Mouse (Mus musculus): ENCODE data around the gene Krtap16-1. TPM values are rescaled to one million over a fixed set of nuclear protein-coding genes. Genes with fewer than 3 reads are reported as not detected.

The Krtap16-1 gene
- polyA plus RNA-seq, 1 experiment from 2014 or later = not detected

- Histone ChIP-seq H3K9me3 (ENCODE audit: control insufficient read depth, low read length) (no peaks in the 10 kb centered on the region), H3K9ac (ENCODE audit: low read length) (no peak overlapping the region), H3K27ac (replicated peaks in 1 of 2; ENCODE audit: control insufficient read depth in 1 of 2, insufficient read depth in 1 of 2, low read depth in 2 of 2, low read length in 2 of 2) (no peak overlapping the region), H3K4me3 (ENCODE audit: control insufficient read depth in 1 of 2, insufficient read depth in 1 of 2, low read depth in 1 of 2, low read length in 2 of 2) (no peak overlapping the region), H3K4me1 (ENCODE audit: control insufficient read depth in 2 of 2, insufficient read depth in 2 of 2, low read length in 2 of 2) (no peaks in the 10 kb centered on the region), H3K27me3 (ENCODE audit: control insufficient read depth, insufficient read depth, low read length) (no peaks in the 10 kb centered on the region), H3K4me2 (ENCODE audit: low read length) (no peak overlapping the region), H3K36me3 (ENCODE audit: control insufficient read depth, insufficient read depth, low read length) (no peaks in the 10 kb centered on the region)
- no peak for ATAC-seq (ENCODE audit: insufficient number of reproducible peaks, insufficient read depth, low FRiP score, low read depth)
- 53% methylated on average over 6 of the region's 6 CpGs for WGBS
Observed at GRCm38 (mm10) chr11:99964213-99964612, 22.2 kb downstream of the Krtap16-1 start.

DNA sequence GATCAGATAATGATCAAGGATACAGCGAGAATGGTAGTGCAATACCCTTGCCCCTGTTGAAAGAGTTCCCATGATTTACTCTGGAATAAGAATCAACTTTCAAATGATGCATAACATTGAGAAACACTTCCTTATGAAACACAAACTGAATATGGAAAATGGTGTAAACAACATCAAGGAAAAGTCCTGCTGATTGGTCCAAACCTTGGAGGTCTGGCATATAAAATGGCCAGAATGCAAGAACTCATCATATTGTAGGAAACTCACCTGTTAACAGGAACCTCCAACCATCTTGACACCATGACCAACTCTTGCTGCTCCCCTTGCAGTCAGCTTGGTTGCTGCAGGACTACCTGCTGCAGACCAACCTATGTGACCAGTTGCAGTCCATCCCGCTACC lies 38.2 kb downstream of the Krtap16-1 start, which contains the start of gene Krtap9-5:
TSS of gene Krtap9-5 (plus strand) at position 301 of the 400 bp plus-strand sequence.
- 0 out of 2 replicates have a peak, but pooled peaks cover under 1% of the 10 kb centered on the region for H3K9me3 ChIP-seq (ENCODE audit: control insufficient read depth, low read length)
- no peaks in the 10 kb centered on the region for H3K4me1 ChIP-seq (ENCODE audit: control insufficient read depth in 2 of 2, insufficient read depth in 2 of 2, low read length in 2 of 2)
- no peak within 1 kb of the TSS for H3K27ac ChIP-seq (replicated peaks in 1 of 2; ENCODE audit: control insufficient read depth in 1 of 2, insufficient read depth in 1 of 2, low read depth in 2 of 2, low read length in 2 of 2)
- no peak within 1 kb of the TSS for H3K4me3 ChIP-seq (ENCODE audit: control insufficient read depth in 1 of 2, insufficient read depth in 1 of 2, low read depth in 1 of 2, low read length in 2 of 2)
- ATAC-seq (ENCODE audit: insufficient number of reproducible peaks, insufficient read depth, low FRiP score, low read depth) = no peak
- H3K4me2 ChIP-seq (ENCODE audit: low read length) = no peak within 1 kb of the TSS
- no peaks in the 10 kb centered on the region for H3K36me3 ChIP-seq (ENCODE audit: control insufficient read depth, insufficient read depth, low read length)
- H3K9ac ChIP-seq (ENCODE audit: low read length) = no peak within 1 kb of the TSS
- H3K27me3 ChIP-seq (ENCODE audit: control insufficient read depth, insufficient read depth, low read length) = no peaks in the 10 kb centered on the region
- WGBS = 79% methylated on average over 2 of the region's 2 CpGs

DNA sequence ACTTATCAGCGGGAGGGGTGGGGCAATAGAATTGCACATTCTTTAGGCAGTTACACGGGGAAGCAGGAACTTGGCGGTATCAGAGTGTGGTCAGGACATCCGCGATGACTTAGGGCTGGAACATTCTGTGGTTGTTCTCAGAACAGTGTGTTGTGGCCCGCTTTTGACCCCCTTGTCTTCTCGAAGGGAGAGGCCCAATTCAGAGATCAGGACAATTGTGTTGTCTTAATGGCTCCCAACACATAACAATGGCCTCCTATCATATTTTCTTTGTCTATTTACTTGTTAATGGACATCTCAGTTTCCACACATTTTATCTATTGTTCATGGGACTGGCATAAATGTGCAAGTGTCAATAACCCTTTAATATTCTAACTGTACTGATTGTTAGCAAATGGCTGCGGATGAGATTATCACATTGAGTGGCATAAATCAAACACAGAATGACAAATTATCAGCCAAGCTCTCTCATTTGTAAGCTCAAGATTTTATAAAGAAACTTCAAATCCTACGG lies 48.6 kb downstream of the Krtap16-1 start:
- Histone ChIP-seq H3K9ac (ENCODE audit: low read length) (no peak overlapping the region), H3K4me1 (ENCODE audit: control insufficient read depth in 2 of 2, insufficient read depth in 2 of 2, low read length in 2 of 2) (no peaks in the 10 kb centered on the region), H3K4me2 (ENCODE audit: low read length) (no peak overlapping the region), H3K36me3 (ENCODE audit: control insufficient read depth, insufficient read depth, low read length) (no peaks in the 10 kb centered on the region), H3K4me3 (ENCODE audit: control insufficient read depth in 1 of 2, insufficient read depth in 1 of 2, low read depth in 1 of 2, low read length in 2 of 2) (no peak overlapping the region), H3K27ac (replicated peaks in 1 of 2; ENCODE audit: control insufficient read depth in 1 of 2, insufficient read depth in 1 of 2, low read depth in 2 of 2, low read length in 2 of 2) (no peak overlapping the region), H3K27me3 (ENCODE audit: control insufficient read depth, insufficient read depth, low read length) (no peaks in the 10 kb centered on the region), H3K9me3 (ENCODE audit: control insufficient read depth, low read length) (no peaks in the 10 kb centered on the region)
- 72% methylated on average over 9 of the region's 9 CpGs for WGBS
- ATAC-seq (ENCODE audit: insufficient number of reproducible peaks, insufficient read depth, low FRiP score, low read depth) = no peak

DNA sequence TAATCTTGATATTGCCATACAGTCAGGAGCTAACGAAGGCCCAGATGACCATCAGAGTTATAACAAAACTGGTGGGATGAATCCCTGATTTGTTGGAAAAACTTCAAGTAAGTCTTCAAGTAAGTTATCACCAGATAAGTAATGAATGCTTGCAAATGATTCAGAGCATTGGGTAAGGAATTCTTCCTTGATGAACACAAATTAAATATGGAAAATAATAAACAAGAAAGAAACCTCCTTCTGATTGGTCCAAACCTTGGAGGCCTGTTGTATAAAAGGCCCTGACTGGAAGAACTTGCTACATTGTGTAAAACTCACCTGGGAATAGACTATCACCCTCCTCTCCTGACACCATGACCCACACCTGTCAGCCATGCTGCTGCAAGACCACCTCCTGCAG lies 50.4 kb downstream of the Krtap16-1 start, which contains the start of gene Krtap31-2:
TSS of gene Krtap31-2 (plus strand) at position 301 of the 400 bp plus-strand sequence.
- WGBS = 87% methylated on average over 1 of the region's 1 CpGs

More for the DNA sequence above, 50.4 kb downstream of the Krtap16-1 start, which contains the start of gene Krtap31-2:
- Histone ChIP-seq H3K4me2 (ENCODE audit: low read length) (no peak within 1 kb of the TSS), H3K9me3 (ENCODE audit: control insufficient read depth, low read length) (no peaks in the 10 kb centered on the region), H3K4me3 (ENCODE audit: control insufficient read depth in 1 of 2, insufficient read depth in 1 of 2, low read depth in 1 of 2, low read length in 2 of 2) (no peak within 1 kb of the TSS), H3K27me3 (ENCODE audit: control insufficient read depth, insufficient read depth, low read length) (no peaks in the 10 kb centered on the region), H3K36me3 (ENCODE audit: control insufficient read depth, insufficient read depth, low read length) (no peaks in the 10 kb centered on the region), H3K9ac (ENCODE audit: low read length) (no peak within 1 kb of the TSS), H3K4me1 (ENCODE audit: control insufficient read depth in 2 of 2, insufficient read depth in 2 of 2, low read length in 2 of 2) (no peaks in the 10 kb centered on the region), H3K27ac (replicated peaks in 1 of 2; ENCODE audit: control insufficient read depth in 1 of 2, insufficient read depth in 1 of 2, low read depth in 2 of 2, low read length in 2 of 2) (no peak within 1 kb of the TSS)
- ATAC-seq (ENCODE audit: insufficient number of reproducible peaks, insufficient read depth, low FRiP score, low read depth) = no peak

Other genes with a start within 250 kb of the Krtap16-1 start
- gene Gm11595, start 213.7 kb downstream of the Krtap16-1 start, polyA plus RNA-seq (2014; fragmentation: Nextera tagmentation; extraction: Ambion mirVana) = not detected in 2 replicates
- gene Krtap4-8, start 205.9 kb downstream of the Krtap16-1 start, polyA plus RNA-seq (2014; fragmentation: Nextera tagmentation; extraction: Ambion mirVana) = not detected in 2 replicates
- gene Krtap4-9, start 201.4 kb downstream of the Krtap16-1 start, polyA plus RNA-seq (2014; fragmentation: Nextera tagmentation; extraction: Ambion mirVana) = not detected in 2 replicates
- gene Gm11596, start 193.1 kb downstream of the Krtap16-1 start, polyA plus RNA-seq (2014; fragmentation: Nextera tagmentation; extraction: Ambion mirVana) = not detected in 2 replicates
- not detected in 2 replicates for gene Gm11569, start 187.7 kb downstream of the Krtap16-1 start, polyA plus RNA-seq (2014; fragmentation: Nextera tagmentation; extraction: Ambion mirVana)
- not detected in 2 replicates for gene Gm11554, start 182.2 kb downstream of the Krtap16-1 start, polyA plus RNA-seq (2014; fragmentation: Nextera tagmentation; extraction: Ambion mirVana)
- gene Krtap4-13, start 176.7 kb downstream of the Krtap16-1 start, polyA plus RNA-seq (2014; fragmentation: Nextera tagmentation; extraction: Ambion mirVana) = not detected in 2 replicates
- not detected in 2 replicates for gene Gm11564, start 170.9 kb downstream of the Krtap16-1 start, polyA plus RNA-seq (2014; fragmentation: Nextera tagmentation; extraction: Ambion mirVana)
- not detected in 2 replicates for gene 2300003K06Rik, start 148.5 kb downstream of the Krtap16-1 start, polyA plus RNA-seq (2014; fragmentation: Nextera tagmentation; extraction: Ambion mirVana)
- gene Krtap4-16, start 135.0 kb downstream of the Krtap16-1 start, polyA plus RNA-seq (2014; fragmentation: Nextera tagmentation; extraction: Ambion mirVana) = not detected in 2 replicates
- gene Gm11568, start 128.7 kb downstream of the Krtap16-1 start, polyA plus RNA-seq (2014; fragmentation: Nextera tagmentation; extraction: Ambion mirVana) = not detected in 2 replicates
- not detected in 2 replicates for gene Gm11559, start 122.1 kb downstream of the Krtap16-1 start, polyA plus RNA-seq (2014; fragmentation: Nextera tagmentation; extraction: Ambion mirVana)
- not detected in 2 replicates for gene Krtap9-1, start 113.2 kb downstream of the Krtap16-1 start, polyA plus RNA-seq (2014; fragmentation: Nextera tagmentation; extraction: Ambion mirVana)
- gene Gm11567, start 107.4 kb downstream of the Krtap16-1 start, polyA plus RNA-seq (2014; fragmentation: Nextera tagmentation; extraction: Ambion mirVana) = not detected in 2 replicates
- not detected in 2 replicates for gene Krtap31-1, start 78.7 kb downstream of the Krtap16-1 start, polyA plus RNA-seq (2014; fragmentation: Nextera tagmentation; extraction: Ambion mirVana)
- not detected in 2 replicates for gene Gm11565, start 71.8 kb downstream of the Krtap16-1 start, polyA plus RNA-seq (2014; fragmentation: Nextera tagmentation; extraction: Ambion mirVana)
- not detected in 2 replicates for gene Krtap31-2, start 50.3 kb downstream of the Krtap16-1 start, polyA plus RNA-seq (2014; fragmentation: Nextera tagmentation; extraction: Ambion mirVana)
- gene Krtap9-5, start 38.1 kb downstream of the Krtap16-1 start, polyA plus RNA-seq (2014; fragmentation: Nextera tagmentation; extraction: Ambion mirVana) = not detected in 2 replicates
- gene Krtap29-1, start 7.5 kb downstream of the Krtap16-1 start, polyA plus RNA-seq (2014; fragmentation: Nextera tagmentation; extraction: Ambion mirVana) = not detected in 2 replicates
- gene Krtap17-1, start 7.4 kb upstream of the Krtap16-1 start, polyA plus RNA-seq (2014; fragmentation: Nextera tagmentation; extraction: Ambion mirVana) = not detected in 2 replicates
- gene Krt33a, start 29.6 kb upstream of the Krtap16-1 start, polyA plus RNA-seq (2014; fragmentation: Nextera tagmentation; extraction: Ambion mirVana) = not detected in 2 replicates
- not detected in 2 replicates for gene Krt33b, start 43.3 kb upstream of the Krtap16-1 start, polyA plus RNA-seq (2014; fragmentation: Nextera tagmentation; extraction: Ambion mirVana)
- not detected in 2 replicates for gene Krt34, start 55.0 kb upstream of the Krtap16-1 start, polyA plus RNA-seq (2014; fragmentation: Nextera tagmentation; extraction: Ambion mirVana)
- not detected in 2 replicates for gene Krt31, start 64.0 kb upstream of the Krtap16-1 start, polyA plus RNA-seq (2014; fragmentation: Nextera tagmentation; extraction: Ambion mirVana)
- gene Krt32, start 101.6 kb upstream of the Krtap16-1 start, polyA plus RNA-seq (2014; fragmentation: Nextera tagmentation; extraction: Ambion mirVana) = not detected in 2 replicates
- gene Krt35, start 109.6 kb upstream of the Krtap16-1 start, polyA plus RNA-seq (2014; fragmentation: Nextera tagmentation; extraction: Ambion mirVana) = not detected in 2 replicates
- gene Krt36, start 119.0 kb upstream of the Krtap16-1 start, polyA plus RNA-seq (2014; fragmentation: Nextera tagmentation; extraction: Ambion mirVana) = not detected in 2 replicates
- gene Krt13, start 135.0 kb upstream of the Krtap16-1 start, polyA plus RNA-seq (2014; fragmentation: Nextera tagmentation; extraction: Ambion mirVana) = not detected in 2 replicates
- 0.50 TPM in 1 of 2 replicates, not detected in the other for gene Krt15, start 149.3 kb upstream of the Krtap16-1 start, polyA plus RNA-seq (2014; fragmentation: Nextera tagmentation; extraction: Ambion mirVana)
- gene Krt19, start 162.1 kb upstream of the Krtap16-1 start, polyA plus RNA-seq (2014; fragmentation: Nextera tagmentation; extraction: Ambion mirVana) = 30.7 and 35.0 TPM in 2 replicates
- gene Krt9, start 206.6 kb upstream of the Krtap16-1 start, polyA plus RNA-seq (2014; fragmentation: Nextera tagmentation; extraction: Ambion mirVana) = not detected in 2 replicates
- 1.5 and 1.9 TPM in 2 replicates for gene Krt14, start 221.0 kb upstream of the Krtap16-1 start, polyA plus RNA-seq (2014; fragmentation: Nextera tagmentation; extraction: Ambion mirVana)